In the genomic region with DNA sequence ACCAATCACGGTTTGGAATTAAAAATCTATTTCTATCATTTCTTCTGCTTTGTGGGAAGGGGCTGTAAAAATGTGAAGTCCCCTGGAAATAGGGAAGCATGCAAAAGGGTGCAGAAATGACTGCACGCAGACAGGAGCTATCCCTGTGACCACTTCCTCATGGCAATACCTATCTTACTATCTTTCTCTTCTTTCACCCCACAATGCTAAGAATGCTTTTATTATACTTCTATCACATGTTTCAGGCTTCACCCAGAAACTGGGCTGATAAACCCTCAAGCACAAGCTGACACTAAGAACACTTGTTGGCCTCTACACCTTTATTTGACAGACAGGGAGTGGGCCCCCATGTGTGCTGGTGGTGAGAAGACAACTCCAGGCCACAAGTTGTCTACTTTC, we compare ENCODE assay signal across 12 mouse cellular contexts.
A peak's percentile ranks its signal among the peaks of the same experiment; 100 is the strongest.
DNase-seq lines count a peak whose midpoint lies in the region; ATAC-seq lines count a peak whose summit lies in the region.
"Had no signal": no experiment of that assay in that cellular context is flagged by ENCODE, and none has a peak within 500 bp of the region (broad histone marks: within the 10 kb centered on the region; RNA-seq: fewer than 3 reads in every experiment).

No protein-coding gene starts in this region.

- peaks cover 30% of the 10 kb centered on the region for H3K4me1 ChIP-seq in midbrain, embryonic 15.5 days
- no peaks in the 10 kb centered on the region; the same call in 1 of the 2 replicates for H3K4me1 ChIP-seq in midbrain, embryonic 14.5 days (ENCODE audit: control insufficient read depth, insufficient read depth, low read length)

- H3K4me3 ChIP-seq in midbrain, embryonic 15.5 days: no peak overlapping the region
- no peak overlapping the region for H3K4me3 ChIP-seq in midbrain, embryonic 14.5 days (replicated peaks; ENCODE audit: low read depth, low read length)

- H3K27me3 ChIP-seq in midbrain, embryonic 15.5 days (replicated peaks): no peaks in the 10 kb centered on the region
- H3K27me3 ChIP-seq in midbrain, embryonic 14.5 days (ENCODE audit: control insufficient read depth, insufficient read depth, low read length): no peaks in the 10 kb centered on the region
- no peaks in the 10 kb centered on the region for H3K27me3 ChIP-seq in splenic B cell, adult 2 months (ENCODE audit: control insufficient read depth, insufficient read depth, low read length, poor library complexity, severe bottlenecking)

- intact Hi-C loops in heart, postnatal 14 days (cut with DNase I): no loop called here

- ATAC-seq in midbrain, embryonic 15.5 days (replicated peaks): no peak
- no peak for ATAC-seq in midbrain, embryonic 14.5 days (ENCODE audit: low FRiP score, low TSS enrichment)
- ATAC-seq in hematopoietic stem cell, adult 5-6 weeks (replicated peaks in 1 of 2; ENCODE audit: insufficient read depth in 1 of 2, low FRiP score in 2 of 2, low TSS enrichment in 1 of 2, low read depth in 1 of 2, poor library complexity in 2 of 2, severe bottlenecking in 2 of 2): peak; percentile 20 to 53; a peak in 2 of 4 replicates
- ATAC-seq: CD4-positive, CD25-positive, alpha-beta regulatory T cell, adult 4 months; lung, postnatal 0 days had no signal

- H3K36me3 ChIP-seq in midbrain, embryonic 15.5 days (replicated peaks): no peaks in the 10 kb centered on the region
- H3K36me3 ChIP-seq in midbrain, embryonic 14.5 days (ENCODE audit: control insufficient read depth, insufficient read depth, low read length): no peaks in the 10 kb centered on the region
- H3K36me3 ChIP-seq in splenic B cell, adult 2 months (ENCODE audit: control insufficient read depth, insufficient read depth, low read length, poor library complexity, severe bottlenecking): no peaks in the 10 kb centered on the region

- 87% methylated on average over 2 of the region's 2 CpGs for WGBS in midbrain, embryonic 15.5 days
- 90% methylated on average over 2 of the region's 2 CpGs for WGBS in midbrain, embryonic 14.5 days

- peak; percentile 68 for DNase-seq in heart, adult 11 months
- no peak for DNase-seq in heart, postnatal 14 days
- DNase-seq in midbrain, embryonic 14.5 days: no peak
- peak; percentile 47 for DNase-seq in splenic B cell, adult 2 months (ENCODE audit: low read depth, low spot score)
- no peak for DNase-seq in urinary bladder, postnatal 14 days (ENCODE audit: low spot score)
- DNase-seq in layer of hippocampus, postnatal 36 days: no peak
- DNase-seq: left cerebral cortex, postnatal 4 days; thymus, postnatal 4 days had no signal

- no peak overlapping the region for H3K4me2 ChIP-seq in midbrain, embryonic 15.5 days
- H3K4me2 ChIP-seq in midbrain, embryonic 14.5 days (ENCODE audit: low read length): no peak overlapping the region

- H3K9me3 ChIP-seq in midbrain, embryonic 15.5 days: no peaks in the 10 kb centered on the region
- no peaks in the 10 kb centered on the region for H3K9me3 ChIP-seq in midbrain, embryonic 14.5 days (ENCODE audit: control insufficient read depth, low read length)

- H3K27ac ChIP-seq in midbrain, embryonic 15.5 days: peak overlapping the region; percentile 41; the same call in 1 of the 2 replicates
- no peak overlapping the region for H3K27ac ChIP-seq in midbrain, embryonic 14.5 days (replicated peaks; ENCODE audit: low read depth, low read length)

- no peak overlapping the region for H3K9ac ChIP-seq in midbrain, embryonic 15.5 days
- no peak overlapping the region for H3K9ac ChIP-seq in midbrain, embryonic 14.5 days (replicated peaks; ENCODE audit: low read length)

Comparison
In these comparisons a context has a peak if more than half of its experiments do, and no peak if none do; other contexts are left out.
1. DNase-seq: peak in heart, adult 11 months (single experiment) and splenic B cell, adult 2 months (single experiment); none in heart, postnatal 14 days (0 of 2), midbrain, embryonic 14.5 days (single experiment), urinary bladder, postnatal 14 days (single experiment) and layer of hippocampus, postnatal 36 days (0 of 2).
2. ATAC-seq: peak in hematopoietic stem cell, adult 5-6 weeks (2 of 2); none in midbrain, embryonic 15.5 days (single experiment) and midbrain, embryonic 14.5 days (single experiment).